Mouse (Mus musculus): ENCODE data around the gene Atg10. TPM values are rescaled to one million over a fixed set of nuclear protein-coding genes. Genes with fewer than 3 reads are reported as not detected.

Atg10 gene
- polyA plus RNA-seq, 1 experiment from 2014 or later: 21.5 TPM

DNA sequence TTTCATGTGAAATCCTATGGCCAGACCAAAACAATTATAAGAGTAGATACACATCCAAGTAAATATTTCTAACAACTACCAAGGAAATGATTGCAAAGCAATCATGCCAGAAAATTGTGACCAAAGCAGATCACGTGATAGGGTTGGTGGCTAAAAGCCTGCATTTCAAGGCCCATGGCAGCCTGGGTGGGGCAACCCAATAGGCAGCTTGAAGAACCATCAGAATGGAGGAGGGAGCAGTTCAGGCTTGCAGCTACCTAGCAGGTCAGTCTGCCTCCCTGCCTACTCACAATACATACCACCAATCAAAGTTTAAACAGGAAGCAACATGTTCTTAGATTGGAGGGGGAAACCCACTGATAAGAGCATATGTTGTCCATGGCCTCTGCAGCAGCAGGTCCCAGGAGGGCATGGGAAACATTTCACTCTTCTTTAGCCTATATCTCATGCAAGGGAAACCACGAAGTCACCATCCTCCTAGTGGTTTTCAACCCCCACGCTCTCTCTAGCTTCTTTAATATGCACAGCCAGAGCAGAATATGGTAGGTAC, 7.0 kb downstream of the Atg10 start:
- CTCF ChIA-PET: interaction anchor here (0.7 to 1.2 kb wide), 2 partner anchors 10 to 123 kb away, joined by 3 read pairs; no protein-coding TSS in a partner anchor
- no peak for ATAC-seq
- DNase-seq (ENCODE audit: low read depth, low spot score): no peak
- TF ChIP-seq CTCF (IDR thresholded peaks at IDR 0.05): no peak
- POLR2A ChIA-PET: interaction anchor here (0.6 kb wide), 1 partner anchor 72 kb away, joined by 3 read pairs; no protein-coding TSS in a partner anchor
- no peaks in the 10 kb centered on the region for H3K27me3 ChIP-seq
- in situ Hi-C loops (cut with MboI; ENCODE audit: low pct_unique_long_range_greater_than_20kb): loop anchor here (10.0 to 25.0 kb wide), 2 partner anchors 238 to 421 kb away; no protein-coding TSS in a partner anchor

DNA sequence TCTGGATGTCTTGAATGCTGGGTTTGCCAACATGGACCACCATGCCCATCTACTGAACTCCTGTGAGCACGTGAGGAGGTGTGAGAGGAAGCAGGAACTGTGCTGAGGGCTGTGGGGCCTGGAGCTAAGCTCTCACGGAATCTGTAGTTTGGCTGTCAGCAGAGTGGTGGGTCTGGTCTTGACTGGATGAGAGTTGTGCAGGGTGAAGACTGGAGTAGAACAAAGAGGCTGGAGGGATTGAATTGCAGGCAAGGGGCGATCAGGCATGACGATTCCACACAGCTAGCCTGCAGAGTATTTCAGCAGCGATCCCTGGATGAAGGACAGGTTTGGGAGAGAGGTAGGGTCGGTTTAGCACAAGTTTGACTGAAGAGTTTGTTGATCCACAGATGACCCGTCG, 10.8 kb downstream of the Atg10 start:
- TF ChIP-seq CTCF (IDR thresholded peaks at IDR 0.05): no peak
- no peaks in the 10 kb centered on the region for H3K27me3 ChIP-seq
- ATAC-seq: no peak
- CTCF ChIA-PET: interaction anchor here (1.1 kb wide), 1 partner anchor 8 kb away, joined by 3 read pairs; no protein-coding TSS in a partner anchor
- DNase-seq (ENCODE audit: low read depth, low spot score): no peak
- POLR2A ChIA-PET: no interaction called here
- in situ Hi-C loops (cut with MboI; ENCODE audit: low pct_unique_long_range_greater_than_20kb): loop anchor here (10.0 to 25.0 kb wide), 2 partner anchors 242 to 424 kb away; no protein-coding TSS in a partner anchor

DNA sequence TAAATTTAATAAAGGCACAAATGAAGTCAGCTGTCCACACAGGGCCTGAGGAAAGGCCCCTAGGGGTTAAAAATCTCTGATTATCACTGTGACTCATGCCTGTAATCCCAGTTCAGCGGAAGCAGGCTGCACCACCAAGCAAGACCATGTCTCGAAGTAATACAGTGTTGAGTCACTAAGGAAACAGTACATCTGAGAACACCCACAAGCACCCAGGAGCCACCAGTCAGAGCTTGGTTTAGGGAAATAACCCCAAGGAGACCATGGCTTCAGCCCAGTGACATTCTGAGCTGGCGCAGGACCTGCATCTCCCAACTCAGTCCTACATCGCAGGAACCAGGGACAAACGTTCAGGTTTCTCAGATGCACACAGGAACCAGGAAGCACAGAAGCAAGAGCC, 17.5 kb downstream of the Atg10 start:
- H3K27me3 ChIP-seq: no peaks in the 10 kb centered on the region
- in situ Hi-C loops (cut with MboI; ENCODE audit: low pct_unique_long_range_greater_than_20kb): loop anchor here (25.0 kb wide), 1 partner anchor 431 kb away; no protein-coding TSS in a partner anchor
- ATAC-seq (peak; percentile 78), DNase-seq (ENCODE audit: low read depth, low spot score) (peak; percentile 43)
- TF ChIP-seq CTCF (IDR thresholded peaks at IDR 0.05): no peak
- POLR2A ChIA-PET: no interaction called here
- CTCF ChIA-PET: interaction anchor here (1.0 to 2.5 kb wide), 4 partner anchors 11 to 39 kb away, joined by 3 to 15 read pairs (median 5); no protein-coding TSS in a partner anchor

DNA sequence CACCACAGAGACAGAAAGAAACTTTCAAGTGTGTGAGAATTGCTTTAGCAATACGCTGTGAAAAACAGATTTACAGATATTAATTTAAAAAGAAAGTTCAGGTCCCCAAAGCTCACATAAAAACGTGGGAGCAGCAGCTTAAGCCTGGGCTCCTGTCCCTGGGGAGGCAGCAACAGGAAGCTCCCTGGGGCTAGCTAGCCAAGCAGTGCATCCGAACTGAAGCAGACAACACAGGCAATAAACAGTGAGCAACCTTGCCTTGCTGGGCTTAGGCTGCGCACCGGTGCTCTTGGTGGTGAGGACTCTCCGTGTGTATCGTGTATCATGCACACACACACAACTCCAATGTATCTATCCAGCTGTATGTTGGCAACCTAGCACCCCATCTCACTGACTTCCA, 21.2 kb downstream of the Atg10 start:
- DNase-seq (ENCODE audit: low read depth, low spot score): no peak
- ChIA-PET CTCF (interaction anchor here (1.0 kb wide), 1 partner anchor 15 kb away, joined by 3 read pairs; no protein-coding TSS in a partner anchor), POLR2A (interaction anchor here (0.6 kb wide), 2 partner anchors 123 to 304 kb away, joined by 3 read pairs; no protein-coding TSS in a partner anchor)
- no peak for TF ChIP-seq CTCF (IDR thresholded peaks at IDR 0.05)
- no peak for ATAC-seq
- in situ Hi-C loops (cut with MboI; ENCODE audit: low pct_unique_long_range_greater_than_20kb): loop anchor here (25.0 kb wide), 1 partner anchor 435 kb away; no protein-coding TSS in a partner anchor
- H3K27me3 ChIP-seq: no peaks in the 10 kb centered on the region

DNA sequence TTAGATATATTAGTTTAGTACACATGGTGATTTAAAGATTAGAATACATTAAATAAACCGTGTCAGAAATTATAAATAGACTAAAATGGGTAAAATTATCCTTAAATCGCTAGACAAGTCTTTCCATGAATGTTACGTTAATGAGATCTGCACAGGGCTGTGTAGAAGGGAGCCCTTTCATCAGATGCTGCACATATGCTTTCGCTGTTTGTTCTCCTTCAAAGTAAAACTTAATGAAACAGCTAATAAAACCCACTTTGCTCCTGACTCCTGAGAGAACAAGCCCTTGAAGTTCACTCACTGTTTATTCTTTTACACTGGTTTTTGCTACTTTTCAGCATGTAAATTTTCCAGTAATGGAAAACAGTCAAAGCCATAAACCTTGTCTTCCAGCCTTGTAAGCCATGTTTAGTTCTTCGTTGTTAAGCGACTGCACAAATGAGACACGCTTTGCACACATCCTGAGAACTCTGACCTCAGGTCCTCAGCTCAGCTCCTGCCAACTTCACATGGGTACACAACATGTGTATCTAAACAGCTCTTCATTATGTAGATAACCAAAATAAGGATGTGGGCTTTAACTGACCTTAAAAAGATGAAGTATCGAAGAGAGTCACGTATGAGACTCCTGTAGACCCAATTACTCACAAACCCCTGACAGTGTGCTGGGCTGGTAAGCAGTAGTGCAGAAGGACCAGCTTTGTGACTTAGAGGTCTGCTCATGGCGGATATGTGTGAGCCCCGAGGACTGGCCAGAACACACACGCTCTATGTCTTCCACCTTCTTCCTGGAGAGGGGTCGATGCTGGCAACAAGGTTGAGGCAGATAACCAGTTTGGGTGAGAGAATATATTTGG, 36.2 kb downstream of the Atg10 start:
- ATAC-seq: no peak
- no peak for TF ChIP-seq CTCF (IDR thresholded peaks at IDR 0.05)
- CTCF ChIA-PET: interaction anchor here (0.8 kb wide), 1 partner anchor 16 kb away, joined by 3 read pairs; no protein-coding TSS in a partner anchor
- POLR2A ChIA-PET: interaction anchor here (0.6 kb wide), 1 partner anchor 37 kb away, joined by 4 read pairs; no protein-coding TSS in a partner anchor
- in situ Hi-C loops (cut with MboI; ENCODE audit: low pct_unique_long_range_greater_than_20kb): no loop called here
- DNase-seq (ENCODE audit: low read depth, low spot score): no peak
- H3K27me3 ChIP-seq: no peaks in the 10 kb centered on the region

DNA sequence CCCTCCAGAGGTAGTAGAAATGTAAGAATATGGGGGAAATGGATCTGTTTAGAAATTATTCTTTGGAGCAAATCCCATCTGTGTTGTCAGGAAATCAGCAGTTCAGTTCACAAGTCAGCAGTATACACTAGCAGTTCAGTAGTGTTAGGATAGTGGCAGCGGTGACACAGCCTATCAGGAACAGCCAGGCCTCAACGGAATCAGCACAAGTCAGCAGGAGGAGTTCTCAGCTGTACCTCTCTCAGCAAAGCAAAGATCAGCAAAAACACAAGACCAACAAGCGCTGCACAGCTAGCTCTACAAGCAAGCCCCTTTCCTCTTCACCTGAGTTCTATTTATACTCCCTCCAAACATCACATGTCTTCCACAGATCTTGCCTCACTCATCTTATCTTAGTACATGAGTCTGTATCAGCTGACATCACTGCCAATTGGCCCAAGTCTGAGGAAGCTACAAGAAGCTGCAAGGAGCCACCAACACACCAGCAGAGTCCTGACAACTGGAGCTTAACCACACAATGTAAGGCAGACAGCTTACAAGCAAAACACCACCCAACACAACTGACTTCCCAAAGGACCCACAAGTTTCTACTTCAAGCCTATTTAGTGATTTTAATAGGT, 38.4 kb downstream of the Atg10 start:
- POLR2A ChIA-PET: no interaction called here
- no peak for TF ChIP-seq CTCF (IDR thresholded peaks at IDR 0.05)
- CTCF ChIA-PET: interaction anchor here (0.8 to 1.4 kb wide), 3 partner anchors 13 to 92 kb away, joined by 3 to 4 read pairs (median 3); no protein-coding TSS in a partner anchor
- DNase-seq (ENCODE audit: low read depth, low spot score) (no peak), ATAC-seq (no peak)
- in situ Hi-C loops (cut with MboI; ENCODE audit: low pct_unique_long_range_greater_than_20kb): no loop called here
- no peaks in the 10 kb centered on the region for H3K27me3 ChIP-seq

DNA sequence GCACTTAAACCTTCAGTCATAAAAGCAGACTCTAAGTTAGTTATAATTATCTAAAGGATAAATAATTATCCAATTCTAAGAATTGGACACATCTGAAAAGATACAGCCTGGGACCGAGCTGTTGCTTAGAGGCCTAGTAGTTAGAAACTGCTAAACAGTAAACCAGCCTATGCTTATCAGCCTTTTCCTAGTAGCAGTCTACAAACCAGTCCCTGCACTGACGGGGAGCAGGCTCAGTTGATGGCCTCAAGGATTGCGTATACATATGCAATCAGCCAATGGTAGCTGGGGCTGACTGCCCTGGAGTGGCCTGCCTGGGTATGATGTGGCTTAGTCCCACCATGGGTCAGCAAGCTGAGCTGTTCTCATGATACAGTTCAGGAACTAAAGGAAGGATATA, 39.5 kb downstream of the Atg10 start:
- TF ChIP-seq CTCF (IDR thresholded peaks at IDR 0.05): no peak

DNA sequence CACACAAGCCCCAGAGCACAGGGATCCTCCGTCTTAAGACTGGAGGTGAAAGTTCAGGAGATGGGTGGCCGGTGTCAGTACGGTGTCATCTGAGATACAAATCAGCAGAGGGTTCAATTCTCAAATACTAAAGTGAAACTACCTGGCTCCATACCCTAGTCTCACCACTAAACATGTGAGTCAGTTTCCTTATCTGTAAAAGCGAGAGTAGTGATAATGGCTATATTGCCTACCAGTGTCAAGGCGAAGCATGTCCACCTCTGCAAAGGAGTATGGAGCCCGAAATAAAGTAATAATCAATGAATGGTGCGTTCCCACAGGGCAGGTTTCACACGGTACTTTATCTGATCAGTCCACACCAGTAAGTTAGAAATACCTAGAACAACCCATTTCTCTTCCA, 43.4 kb downstream of the Atg10 start:
- in situ Hi-C loops (cut with MboI; ENCODE audit: low pct_unique_long_range_greater_than_20kb): no loop called here
- no peak for ATAC-seq
- no peak for DNase-seq (ENCODE audit: low read depth, low spot score)
- CTCF ChIA-PET: no interaction called here
- H3K27me3 ChIP-seq: no peaks in the 10 kb centered on the region
- no peak for TF ChIP-seq CTCF (IDR thresholded peaks at IDR 0.05)
- POLR2A ChIA-PET: no interaction called here

More for the DNA sequence above, 39.5 kb downstream of the Atg10 start:
- H3K27me3 ChIP-seq: no peaks in the 10 kb centered on the region
- POLR2A ChIA-PET: no interaction called here
- CTCF ChIA-PET: interaction anchor here (0.9 to 1.4 kb wide), 3 partner anchors 9 to 19 kb away, joined by 3 to 4 read pairs (median 3); no protein-coding TSS in a partner anchor
- ATAC-seq (no peak), DNase-seq (ENCODE audit: low read depth, low spot score) (no peak)
- in situ Hi-C loops (cut with MboI; ENCODE audit: low pct_unique_long_range_greater_than_20kb): no loop called here

DNA sequence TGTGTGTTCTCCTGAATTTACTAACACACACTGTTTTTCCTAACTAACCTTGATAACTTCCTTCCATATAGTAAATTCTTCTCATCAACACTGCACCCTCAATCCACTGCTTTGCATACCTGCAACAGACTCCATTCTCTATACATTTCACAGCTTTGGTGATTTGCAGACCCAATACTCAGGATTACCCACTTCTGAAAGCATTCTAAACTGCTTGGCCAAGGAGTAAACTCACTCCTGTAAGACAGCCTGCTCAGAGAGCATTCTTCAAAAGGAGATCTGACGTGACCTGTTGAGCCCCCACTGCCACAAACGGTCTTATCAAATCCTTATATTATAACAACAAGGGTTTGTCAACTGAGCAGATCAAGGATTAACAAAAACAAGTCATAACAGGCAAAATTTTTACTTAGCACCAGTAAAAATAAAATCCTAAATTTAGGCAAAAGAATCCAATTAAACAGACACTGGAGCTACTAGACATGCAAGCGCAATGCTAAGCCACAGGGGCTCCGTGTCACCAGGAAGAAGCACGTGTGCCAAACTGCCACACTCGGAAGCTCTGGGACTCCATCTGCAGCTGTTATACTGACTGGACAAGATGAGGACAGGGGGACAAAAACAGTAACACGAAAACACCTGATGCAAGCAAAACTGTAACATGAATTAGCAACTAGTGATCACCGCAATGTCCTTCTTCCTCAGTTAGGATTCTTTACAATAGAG, 44.4 kb downstream of the Atg10 start:
- in situ Hi-C loops (cut with MboI; ENCODE audit: low pct_unique_long_range_greater_than_20kb): no loop called here
- CTCF ChIA-PET: no interaction called here

More for the DNA sequence above, 44.4 kb downstream of the Atg10 start:
- no peak for TF ChIP-seq CTCF (IDR thresholded peaks at IDR 0.05)
- POLR2A ChIA-PET: no interaction called here
- ATAC-seq (no peak), DNase-seq (ENCODE audit: low read depth, low spot score) (no peak)
- no peaks in the 10 kb centered on the region for H3K27me3 ChIP-seq

Measured in Patski (cell line).